Mouse (Mus musculus) MEL (cell line): ENCODE measurements around the gene Med1. TPM values are rescaled to one million over a fixed set of nuclear protein-coding genes. Genes with fewer than 3 reads are reported as not detected.

ENCODE experiments used
- DNase-seq: peaks from one replicate; pipeline ENCODE4 v3.0.0; 2011; ENCODE audit warnings: low read depth, low spot score
- H3K27ac ChIP-seq: 2 replicates; pipeline ENCODE4 v1.5.1; 2012; ENCODE audit warnings: low read depth, mild to moderate bottlenecking, control low read depth, low read length, moderate library complexity; ENCODE audit not compliant: control insufficient read depth
- H3K27me3 ChIP-seq, 2 experiments: fragments of 150-350 bp in 1 of 2; sonication (generic) in 1 of 2; 2 replicates each; pipeline ENCODE4 v1.6.1; 2012; ENCODE audit warnings: low read length in 2 of 2, mild to moderate bottlenecking in 2 of 2, improper control_type of control experiment in 1 of 2, moderate library complexity in 1 of 2; ENCODE audit not compliant: insufficient read depth in 2 of 2, control insufficient read depth in 1 of 2
- H3K36me3 ChIP-seq, 2 experiments: 2 replicates each; pipeline ENCODE4 v1.6.1; 2012 to 2014; ENCODE audit warnings: low read length in 2 of 2, improper control_type of control experiment in 1 of 2, inconsistent platforms in 1 of 2, mild to moderate bottlenecking in 1 of 2; ENCODE audit not compliant: insufficient read depth in 2 of 2, control insufficient read depth in 1 of 2
- H3K4me1 ChIP-seq, 2 experiments: fragments of 150-350 bp in 1 of 2; sonication (generic) in 1 of 2; 2 replicates each; pipeline ENCODE4 v1.6.1; 2012; ENCODE audit warnings: low read length in 2 of 2, improper control_type of control experiment in 1 of 2, mild to moderate bottlenecking in 1 of 2; ENCODE audit not compliant: insufficient read depth in 2 of 2, control insufficient read depth in 1 of 2
- H3K4me3 ChIP-seq, 2 experiments: fragments of 150-350 bp in 1 of 2; sonication (generic) in 1 of 2; 2 replicates each; pipeline ENCODE4 v1.5.1; 2012; ENCODE audit warnings: low read depth in 2 of 2, low read length in 2 of 2, mild to moderate bottlenecking in 2 of 2, moderate library complexity in 2 of 2, control low read depth in 1 of 2, improper control_type of control experiment in 1 of 2; ENCODE audit not compliant: control insufficient read depth in 1 of 2, insufficient read depth in 1 of 2
- H3K79me2 ChIP-seq: 2 replicates; pipeline ENCODE4 v1.6.1; 2012; ENCODE audit warnings: mild to moderate bottlenecking, low read length, moderate library complexity; ENCODE audit not compliant: control insufficient read depth, poor library complexity, insufficient read depth
- H3K9ac ChIP-seq: 2 replicates; pipeline ENCODE4 v1.6.1; 2012; ENCODE audit warnings: low read depth, mild to moderate bottlenecking, control low read depth, low read length, moderate library complexity; ENCODE audit not compliant: control insufficient read depth, poor library complexity, severe bottlenecking
- H3K9me3 ChIP-seq: fragments of 150-350 bp; sonication (generic); replicated peaks from 2 replicates; pipeline ENCODE4 v1.6.1; 2012; ENCODE audit warnings: mild to moderate bottlenecking, low read length, improper control_type of control experiment, moderate library complexity; ENCODE audit not compliant: insufficient read depth
- BHLHE40 ChIP-seq: IDR thresholded peaks from 2 replicates; pipeline ENCODE4 v1.6.1; 2012; ENCODE audit warnings: low read depth, mild to moderate bottlenecking, inconsistent platforms, low read length, improper control_type of control experiment, borderline replicate concordance
- CHD1 ChIP-seq: IDR thresholded peaks from 2 replicates; pipeline ENCODE4 v1.6.1; 2012; ENCODE audit warnings: low read depth, mild to moderate bottlenecking, inconsistent platforms, low read length, improper control_type of control experiment
- CTCF ChIP-seq, 3 experiments: IDR thresholded peaks in 2 of 3; conservative IDR thresholded peaks in 1 of 3; 2 replicates each; pipeline ENCODE4 v1.5.1; 2011 to 2012; ENCODE audit warnings: low read length in 3 of 3, low read depth in 2 of 3, mild to moderate bottlenecking in 2 of 3, improper control_type of control experiment in 1 of 3, inconsistent platforms in 1 of 3, mixed read lengths in 1 of 3, moderate library complexity in 1 of 3; ENCODE audit not compliant: control insufficient read depth in 1 of 3, insufficient read depth in 1 of 3, poor library complexity in 1 of 3, severe bottlenecking in 1 of 3
- E2F4 ChIP-seq: IDR thresholded peaks from 2 replicates; pipeline ENCODE4 v1.6.1; 2011; ENCODE audit warnings: low read depth, low read length, improper control_type of control experiment, borderline replicate concordance
- ELF1 ChIP-seq: IDR thresholded peaks from 2 replicates; pipeline ENCODE4 v1.6.1; 2014; ENCODE audit warnings: low read depth, mild to moderate bottlenecking, inconsistent platforms, low read length, improper control_type of control experiment, moderate library complexity
- EP300 ChIP-seq, 2 experiments: IDR thresholded peaks; 2 replicates each; pipeline ENCODE4 v1.6.1; 2011; ENCODE audit warnings: improper control_type of control experiment in 2 of 2, low read length in 2 of 2, low read depth in 1 of 2, mild to moderate bottlenecking in 1 of 2
- ETS1 ChIP-seq: IDR thresholded peaks from 2 replicates; pipeline ENCODE4 v1.6.1; 2012; ENCODE audit warnings: low read depth, mild to moderate bottlenecking, inconsistent platforms, low read length, improper control_type of control experiment, moderate library complexity
- GABPA ChIP-seq: IDR thresholded peaks from 2 replicates; pipeline ENCODE4 v1.6.1; 2012; ENCODE audit warnings: low read depth, mild to moderate bottlenecking, inconsistent platforms, low read length, improper control_type of control experiment, moderate library complexity
- GATA1 ChIP-seq: IDR thresholded peaks from 2 replicates; pipeline ENCODE4 v1.6.1; 2011; ENCODE audit warnings: low read depth, low read length, improper control_type of control experiment
- KAT2A ChIP-seq: conservative IDR thresholded peaks from 2 replicates; pipeline ENCODE4 v1.6.1; 2012; ENCODE audit warnings: low read depth, low read length, improper control_type of control experiment, inconsistent platforms
- MEF2A ChIP-seq: IDR thresholded peaks from 2 replicates; pipeline ENCODE4 v1.6.1; 2014; ENCODE audit warnings: low read depth, mild to moderate bottlenecking, inconsistent platforms, low read length, improper control_type of control experiment; ENCODE audit not compliant: poor library complexity, insufficient replicate concordance, severe bottlenecking; ENCODE audit errors: extremely low read depth
- MXI1 ChIP-seq: IDR thresholded peaks from 2 replicates; pipeline ENCODE4 v1.6.1; 2011; ENCODE audit warnings: mild to moderate bottlenecking, low read depth, low read length, improper control_type of control experiment
- MYB ChIP-seq: IDR thresholded peaks from 2 replicates; pipeline ENCODE4 v1.6.1; 2011; ENCODE audit warnings: mild to moderate bottlenecking, low read depth, low read length, improper control_type of control experiment
- MYC ChIP-seq: IDR thresholded peaks from 2 replicates; pipeline ENCODE4 v1.6.1; 2011; ENCODE audit warnings: low read depth, mild to moderate bottlenecking, low read length, improper control_type of control experiment, moderate library complexity
- NELFE ChIP-seq: IDR thresholded peaks from 2 replicates; pipeline ENCODE4 v1.6.1; 2011; ENCODE audit warnings: low read depth, low read length, improper control_type of control experiment
- NRF1 ChIP-seq: IDR thresholded peaks from 2 replicates; pipeline ENCODE4 v1.6.1; 2014; ENCODE audit warnings: low read depth, mild to moderate bottlenecking, inconsistent platforms, low read length, improper control_type of control experiment, moderate library complexity; ENCODE audit not compliant: poor library complexity, insufficient read depth, severe bottlenecking
- POLR2AphosphoS2 ChIP-seq: IDR thresholded peaks from 2 replicates; pipeline ENCODE4 v1.6.1; 2011; ENCODE audit warnings: low read length, improper control_type of control experiment
- POLR2AphosphoS5 ChIP-seq: IDR thresholded peaks from 2 replicates; pipeline ENCODE4 v1.6.1; 2012; ENCODE audit warnings: low read depth, borderline replicate concordance, mild to moderate bottlenecking, inconsistent platforms, low read length, moderate library complexity, mixed read lengths
- RCOR1 ChIP-seq: IDR thresholded peaks from 2 replicates; pipeline ENCODE4 v1.6.1; 2012; ENCODE audit warnings: low read depth, mild to moderate bottlenecking, inconsistent platforms, low read length, improper control_type of control experiment
- SIN3A ChIP-seq: IDR thresholded peaks from 2 replicates; pipeline ENCODE4 v1.6.1; 2012; ENCODE audit warnings: low read length, improper control_type of control experiment, inconsistent platforms
- TAL1 ChIP-seq: IDR thresholded peaks from 2 replicates; pipeline ENCODE4 v1.6.1; 2012; ENCODE audit warnings: mild to moderate bottlenecking, inconsistent platforms, low read length, moderate library complexity, mixed read lengths
- TCF12 ChIP-seq: IDR thresholded peaks from 2 replicates; pipeline ENCODE4 v1.6.1; 2014; ENCODE audit warnings: low read depth, mild to moderate bottlenecking, inconsistent platforms, low read length, improper control_type of control experiment, moderate library complexity
- UBTF ChIP-seq: IDR thresholded peaks from 2 replicates; pipeline ENCODE4 v1.6.1; 2012; ENCODE audit warnings: low read depth, mild to moderate bottlenecking, inconsistent platforms, low read length, improper control_type of control experiment, moderate library complexity, borderline replicate concordance; ENCODE audit not compliant: insufficient read depth
- USF1 ChIP-seq: IDR thresholded peaks from 2 replicates; pipeline ENCODE4 v1.6.1; 2014; ENCODE audit warnings: low read depth, mild to moderate bottlenecking, inconsistent platforms, low read length, improper control_type of control experiment, moderate library complexity
- USF2 ChIP-seq, 2 experiments: IDR thresholded peaks; 2 replicates each; pipeline ENCODE4 v1.6.1; 2011 to 2012; ENCODE audit warnings: improper control_type of control experiment in 2 of 2, low read length in 2 of 2, borderline replicate concordance in 1 of 2, inconsistent platforms in 1 of 2, low read depth in 1 of 2, mild to moderate bottlenecking in 1 of 2; ENCODE audit not compliant: insufficient read depth in 1 of 2
- ZC3H11A ChIP-seq: IDR thresholded peaks from 2 replicates; pipeline ENCODE4 v1.6.1; 2012; ENCODE audit warnings: low read depth, mild to moderate bottlenecking, inconsistent platforms, low read length, improper control_type of control experiment
- ZKSCAN1 ChIP-seq: IDR thresholded peaks from 2 replicates; pipeline ENCODE4 v1.6.1; 2012; ENCODE audit warnings: low read depth, mild to moderate bottlenecking, inconsistent platforms, low read length, improper control_type of control experiment, moderate library complexity
- ZMIZ1 ChIP-seq: IDR thresholded peaks from 2 replicates; pipeline ENCODE4 v1.6.1; 2012; ENCODE audit warnings: low read depth, mild to moderate bottlenecking, inconsistent platforms, low read length, improper control_type of control experiment, moderate library complexity
- ZNF384 ChIP-seq: IDR thresholded peaks from 2 replicates; pipeline ENCODE4 v1.6.1; 2012; ENCODE audit warnings: low read depth, mild to moderate bottlenecking, inconsistent platforms, low read length, improper control_type of control experiment
- polyA plus RNA-seq, 2 experiments: library from polyadenylated mRNA; stranded (reverse) in 1 of 2; unstranded in 1 of 2; fragments of >175 nt in 1 of 2; fragments of >200 nt in 1 of 2; gene quantifications; 2 replicates each; pipeline versions ENCODE4 v1.2.1 to v1.2.4; 2012; ENCODE audit warnings: low replicate concordance in 2 of 2, low read depth in 1 of 2; ENCODE audit not compliant: insufficient read length in 2 of 2, insufficient read depth in 1 of 2, missing spikeins in 1 of 2
- total RNA-seq: library from RNA; depleted of rRNA; stranded (reverse); fragments of 300-350 nt; gene quantifications from 2 replicates; pipeline ENCODE4 v1.2.3, GENCODE M21; 2012

Gene Med1
- total and polyA plus RNA-seq, 3 experiments = 39.9 to 122 (median 58.6) TPM

GRCm38 (mm10) chr11:98226349-98226748, 33.3 kb upstream of the Med1 start:
- Histone ChIP-seq H3K27ac (no peak overlapping the region), H3K4me1 (peaks cover 5 to 16% of the 10 kb centered on the region in 2 experiments; a peak in 3 of 4 replicates), H3K4me3 (no peak overlapping the region), H3K9me3 (no peaks in the 10 kb centered on the region), H3K36me3 (peaks cover 17 to 80% of the 10 kb centered on the region in 2 experiments), H3K79me2 (no peaks in the 10 kb centered on the region), H3K27me3 (no peaks in the 10 kb centered on the region), H3K9ac (no peak overlapping the region)
- no peak for DNase-seq
- no peak for TF ChIP-seq NELFE
- peak; percentile 90 for TF ChIP-seq TCF12
- peak; percentile 46; the same call in 1 of the 2 replicates for TF ChIP-seq ZKSCAN1
- TF ChIP-seq ZMIZ1 = no peak
- TF ChIP-seq SIN3A = 0 out of 2 replicates have a peak, but pooled peaks have one; percentile 41
- peak; percentile 24; the same call in 1 of the 2 replicates for TF ChIP-seq RCOR1
- TF ChIP-seq ZNF384 = peak; percentile 94
- no peak for TF ChIP-seq POLR2AphosphoS5
- TF ChIP-seq EP300 (IDR thresholded peaks at IDR 0.05; ENCODE audit: low read depth in 1 of 2, low read length in 2 of 2) = peak; percentile 69 to 81
- TF ChIP-seq GATA1 = peak; percentile 75; the same call in 1 of the 2 replicates
- no peak for TF ChIP-seq E2F4
- TF ChIP-seq MXI1 = peak; percentile 53; the same call in 1 of the 2 replicates
- peak; percentile 80 for TF ChIP-seq ETS1
- no peak for TF ChIP-seq CTCF (IDR thresholded peaks at IDR 0.05 in 2 of 3, conservative IDR thresholded peaks at IDR 0.05 in 1 of 3; ENCODE audit: control insufficient read depth in 1 of 3, insufficient read depth in 1 of 3, low read depth in 2 of 3, low read length in 3 of 3, poor library complexity in 1 of 3, severe bottlenecking in 1 of 3)
- no peak for TF ChIP-seq KAT2A

GRCm38 (mm10) chr11:98213311-98213710, 20.2 kb upstream of the Med1 start:
- Histone ChIP-seq H3K27me3 (no peaks in the 10 kb centered on the region), H3K9ac (no peak overlapping the region), H3K4me3 (no peak overlapping the region), H3K79me2 (peaks cover 14% of the 10 kb centered on the region), H3K4me1 (peaks cover 9 to 18% of the 10 kb centered on the region in 2 experiments), H3K9me3 (no peaks in the 10 kb centered on the region), H3K27ac (no peak overlapping the region), H3K36me3 (peaks cover 45 to 61% of the 10 kb centered on the region in 2 experiments)
- DNase-seq = peak; percentile 45
- TF ChIP-seq MYC = no peak
- TF ChIP-seq ELF1 = no peak
- no peak for TF ChIP-seq USF2 (IDR thresholded peaks at IDR 0.05; ENCODE audit: borderline replicate concordance in 1 of 2, insufficient read depth in 1 of 2, low read depth in 1 of 2, low read length in 2 of 2)
- peak; percentile 64; the same call in 1 of the 2 replicates for TF ChIP-seq BHLHE40
- TF ChIP-seq NRF1 = no peak
- no peak for TF ChIP-seq CHD1
- TF ChIP-seq POLR2AphosphoS2 = 0 out of 2 replicates have a peak, but pooled peaks have one; percentile 28
- 0 out of 2 replicates have a peak, but pooled peaks have one; percentile 26 for TF ChIP-seq USF1
- no peak for TF ChIP-seq ZC3H11A
- TF ChIP-seq GATA1 = peak; percentile 85
- peak; percentile 15; the same call in 1 of the 2 replicates for TF ChIP-seq SIN3A
- TF ChIP-seq MEF2A = peak; percentile 67; the same call in 1 of the 2 replicates
- no peak for TF ChIP-seq MYB
- TF ChIP-seq RCOR1 = peak; percentile 69; the same call in 1 of the 2 replicates
- TF ChIP-seq CTCF (IDR thresholded peaks at IDR 0.05 in 2 of 3, conservative IDR thresholded peaks at IDR 0.05 in 1 of 3; ENCODE audit: control insufficient read depth in 1 of 3, insufficient read depth in 1 of 3, low read depth in 2 of 3, low read length in 3 of 3, poor library complexity in 1 of 3, severe bottlenecking in 1 of 3) = no peak
- TF ChIP-seq MXI1 = peak; percentile 68; the same call in 1 of the 2 replicates
- TF ChIP-seq UBTF = no peak
- no peak for TF ChIP-seq GABPA
- TF ChIP-seq TAL1 = peak; percentile 51
- TF ChIP-seq NELFE = no peak
